Mouse (Mus musculus) induced T-regulatory cell, adult 2 months (primary cell): Measurements from ENCODE around the gene Gpc3.
"Not testable (repeated sequence)": the region's sequence is repeated elsewhere in the genome, so short reads cannot be mapped to it uniquely, and the experiment has no call there.

Experiments
- DNase-seq: peaks from one replicate; pipeline ENCODE4 v3.0.0-alpha.2; 2012; ENCODE audit warnings: low read depth

Gene Gpc3

DNA sequence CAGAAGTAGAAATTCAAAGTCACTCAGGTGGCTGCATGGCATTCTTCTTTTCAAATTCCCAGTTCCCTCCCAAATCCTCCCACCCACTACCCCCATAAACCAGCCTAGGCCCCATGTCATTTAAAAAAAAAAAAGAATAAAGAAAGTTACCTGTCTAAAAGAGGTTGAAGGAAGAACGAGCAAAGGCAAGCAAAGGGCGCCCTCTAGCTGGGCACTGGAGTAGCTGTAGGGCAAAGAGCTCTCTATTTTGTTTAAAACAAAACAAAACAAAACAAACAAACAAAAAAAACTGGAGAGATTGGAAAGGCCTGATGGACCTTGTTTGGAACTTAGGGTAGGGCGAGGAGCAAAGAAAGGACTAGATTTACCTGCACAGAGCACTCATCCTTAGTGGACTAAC lies 238.6 kb downstream of the Gpc3 start:
- DNase-seq: no peak

GRCm38 (mm10) chrX:52374209-52374608 lies 239.5 kb downstream of the Gpc3 start:
- DNase-seq: no peak

- DNase-seq: no peak
These were observed 241.3 kb downstream of the Gpc3 start for GRCm38 (mm10) chrX:52372436-52372835.

DNA sequence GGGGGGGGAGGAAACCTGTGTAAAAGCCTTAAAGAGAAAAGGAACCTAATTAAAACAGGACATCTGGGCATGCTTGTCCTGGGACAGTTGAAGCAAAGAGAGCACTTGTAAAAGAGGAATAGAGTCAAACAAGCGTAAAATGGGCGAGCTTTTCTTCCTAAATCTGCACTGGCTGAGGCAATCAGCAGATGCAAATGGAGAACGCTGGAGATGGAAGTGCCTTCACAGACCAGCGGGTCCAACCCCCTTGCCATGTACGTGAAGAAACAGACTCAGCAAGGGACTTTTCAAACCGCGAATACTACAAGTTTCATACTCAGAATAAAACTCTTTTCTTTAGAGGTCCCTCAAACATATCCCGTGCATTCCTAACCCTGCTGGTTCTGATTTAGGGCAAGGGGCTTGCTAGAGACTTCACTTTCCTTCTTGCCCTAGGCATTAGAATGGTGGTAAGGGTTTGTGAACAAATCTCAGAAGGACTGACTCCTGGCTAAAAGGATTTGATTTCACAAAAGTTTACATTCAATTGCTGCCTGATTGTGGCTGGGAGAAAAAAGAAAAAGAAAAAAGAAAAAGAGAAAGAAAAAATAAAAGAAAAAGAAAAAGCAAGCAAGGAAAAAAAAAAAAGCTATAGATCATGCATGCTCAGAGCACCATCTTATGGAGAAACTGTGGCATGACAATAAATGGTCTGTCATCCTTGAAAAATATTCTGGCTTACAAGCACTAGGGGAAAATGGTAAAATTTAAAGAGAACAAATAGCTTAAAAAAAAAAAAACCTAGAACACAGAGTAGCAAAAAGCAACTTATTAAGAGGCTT lies 243.6 kb downstream of the Gpc3 start:
- no peak for DNase-seq

GRCm38 (mm10) chrX:52369304-52369937 lies 244.3 kb downstream of the Gpc3 start:
- DNase-seq: no peak

GRCm38 (mm10) chrX:52366826-52367225 lies 246.9 kb downstream of the Gpc3 start:
- no peak for DNase-seq

DNA sequence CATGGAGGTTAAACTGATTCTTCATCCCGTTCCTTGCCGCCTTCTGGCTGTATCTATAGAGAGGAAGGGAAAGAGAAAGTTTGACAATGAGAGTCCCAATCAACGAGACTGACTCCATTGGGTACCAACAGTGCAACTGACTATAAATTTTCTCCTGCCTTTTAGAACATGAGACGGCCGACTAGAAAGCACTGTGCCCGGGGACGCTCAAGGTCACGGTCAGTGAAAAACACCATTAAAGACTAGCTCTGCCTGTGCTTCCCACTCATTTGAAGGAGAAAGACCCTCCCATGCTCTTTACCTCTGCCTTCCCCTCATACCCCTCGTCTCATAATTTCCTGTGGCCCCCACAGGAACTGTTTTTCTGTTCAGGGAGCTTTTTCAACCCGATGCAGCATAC lies 248.0 kb downstream of the Gpc3 start:
- DNase-seq: no peak

- no peak for DNase-seq
These were observed 251.3 kb downstream of the Gpc3 start for GRCm38 (mm10) chrX:52362241-52363011.

DNA sequence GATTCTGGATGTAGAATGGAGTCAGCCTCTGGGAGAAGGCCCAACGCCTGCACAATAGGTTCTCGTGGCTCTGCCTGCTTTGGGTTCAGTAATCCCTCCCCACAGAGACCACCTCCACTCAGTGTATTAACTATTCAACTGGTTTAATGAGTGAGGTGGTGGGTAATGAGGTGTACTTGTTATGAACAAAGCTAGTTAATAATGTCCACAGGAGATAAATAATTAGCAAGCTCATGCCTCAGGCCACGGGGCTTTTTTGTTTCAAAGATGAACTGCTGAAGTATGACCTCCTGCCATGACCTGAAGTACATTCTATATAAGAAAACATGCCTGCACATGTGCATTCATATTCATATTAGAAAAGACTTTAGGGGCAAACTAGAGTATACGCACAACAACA lies 260.8 kb downstream of the Gpc3 start:
- DNase-seq: no peak

DNA sequence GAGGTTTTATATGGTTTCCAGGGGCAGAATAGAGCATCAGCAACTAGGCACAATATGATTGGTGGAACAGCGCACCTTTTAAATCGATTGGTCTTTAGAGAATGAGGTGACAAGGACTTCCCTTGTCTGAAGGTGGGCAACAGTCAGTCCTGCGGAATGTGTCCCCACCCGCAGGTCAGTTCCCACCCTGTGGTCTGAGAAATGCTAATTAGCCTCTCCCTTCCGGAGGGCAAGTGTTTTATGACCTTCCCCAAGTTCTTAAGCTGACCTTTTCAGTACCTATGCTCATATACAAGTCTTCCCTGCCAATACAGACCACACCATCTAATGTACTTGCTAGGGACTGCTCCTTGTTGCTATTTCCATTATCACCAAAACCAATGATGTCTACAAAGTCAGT lies 263.1 kb downstream of the Gpc3 start:
- DNase-seq: not testable (repeated sequence)

DNA sequence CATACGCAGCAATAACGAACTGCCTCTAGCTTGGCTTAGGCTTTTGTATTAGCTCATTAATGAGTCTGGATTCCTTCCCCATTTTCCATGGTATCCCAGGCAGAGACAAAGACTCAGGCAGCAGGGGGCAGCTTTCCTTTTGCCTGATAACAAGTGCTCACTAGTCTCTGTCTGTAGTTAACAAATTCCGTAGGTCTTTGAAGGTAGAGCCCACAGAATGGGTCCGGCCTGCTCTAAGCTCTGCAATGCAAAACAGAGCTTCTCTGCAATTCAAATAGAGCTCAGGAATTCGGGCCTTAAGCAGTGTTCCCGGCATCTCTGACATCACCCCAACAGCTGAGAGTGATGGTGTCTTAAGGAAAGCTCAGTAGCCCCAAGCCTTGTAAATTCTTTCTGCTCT lies 265.0 kb downstream of the Gpc3 start:
- DNase-seq: no peak

GRCm38 (mm10) chrX:52344018-52344417 lies 269.7 kb downstream of the Gpc3 start:
- DNase-seq: no peak

- no peak for DNase-seq
These were observed 273.5 kb downstream of the Gpc3 start for GRCm38 (mm10) chrX:52340251-52340650.

GRCm38 (mm10) chrX:52321791-52322190 lies 292.0 kb downstream of the Gpc3 start:
- DNase-seq: no peak

- no peak for DNase-seq
These were observed 293.1 kb downstream of the Gpc3 start for GRCm38 (mm10) chrX:52320653-52321052.

GRCm38 (mm10) chrX:52310976-52311375 lies 302.8 kb downstream of the Gpc3 start:
- DNase-seq: no peak

DNA sequence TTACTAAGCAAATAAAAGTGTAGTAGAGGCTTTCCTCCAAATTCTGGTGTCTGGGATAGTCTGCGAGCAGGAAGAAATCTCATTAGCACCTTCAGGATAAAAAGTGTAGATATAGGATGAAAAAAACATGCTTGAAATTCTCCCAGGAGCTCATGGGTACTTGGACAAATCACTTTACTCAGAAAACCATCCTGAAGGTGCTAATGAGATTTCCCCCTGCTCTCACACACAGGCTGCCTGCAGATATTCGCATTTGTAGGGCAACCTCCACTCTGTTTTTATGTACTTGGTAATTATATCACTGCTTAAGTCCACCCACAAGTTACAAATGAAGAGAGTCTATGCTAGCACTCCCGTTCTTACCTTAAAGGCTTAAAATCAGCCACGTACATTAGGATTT lies 308.5 kb downstream of the Gpc3 start:
- DNase-seq: no peak

DNA sequence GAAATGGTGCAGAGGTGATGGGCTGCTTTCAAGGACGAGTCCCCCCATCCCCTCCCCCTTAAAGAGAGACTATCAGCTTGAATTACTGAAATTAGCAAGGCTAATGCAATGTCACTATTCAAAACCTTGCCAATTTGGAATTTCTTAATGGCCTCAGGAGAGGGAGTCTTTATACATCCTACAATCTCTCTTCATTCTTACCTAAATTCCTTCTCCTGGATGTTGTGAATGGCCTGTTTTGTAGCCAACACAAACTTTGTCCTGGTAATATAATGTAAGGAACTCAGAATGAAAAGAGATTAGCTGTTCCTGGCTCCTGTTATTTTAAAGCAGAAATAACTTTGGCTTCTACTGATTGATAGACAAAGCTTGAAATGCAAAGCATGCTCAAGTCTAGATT lies 325.0 kb downstream of the Gpc3 start:
- no peak for DNase-seq

DNA sequence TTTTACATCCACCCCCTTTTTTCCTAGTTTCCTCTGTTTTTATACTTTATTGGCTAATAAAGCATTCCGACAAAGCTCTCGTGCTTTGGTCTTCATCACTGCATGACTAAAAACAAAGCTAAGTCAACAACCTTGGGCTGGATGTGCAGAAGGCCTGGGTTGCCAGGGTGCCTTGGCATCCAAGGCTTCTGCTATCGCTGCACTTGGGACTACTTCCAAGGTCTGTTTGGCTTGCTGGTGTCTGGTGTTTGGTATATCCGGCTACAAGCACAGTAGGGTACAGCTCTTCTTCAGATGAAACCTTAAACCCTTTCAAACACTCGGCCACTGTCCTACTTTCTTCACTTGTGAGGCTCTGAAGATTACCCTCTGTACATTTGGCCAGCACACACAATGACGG lies 325.8 kb downstream of the Gpc3 start:
- DNase-seq: no peak

DNA sequence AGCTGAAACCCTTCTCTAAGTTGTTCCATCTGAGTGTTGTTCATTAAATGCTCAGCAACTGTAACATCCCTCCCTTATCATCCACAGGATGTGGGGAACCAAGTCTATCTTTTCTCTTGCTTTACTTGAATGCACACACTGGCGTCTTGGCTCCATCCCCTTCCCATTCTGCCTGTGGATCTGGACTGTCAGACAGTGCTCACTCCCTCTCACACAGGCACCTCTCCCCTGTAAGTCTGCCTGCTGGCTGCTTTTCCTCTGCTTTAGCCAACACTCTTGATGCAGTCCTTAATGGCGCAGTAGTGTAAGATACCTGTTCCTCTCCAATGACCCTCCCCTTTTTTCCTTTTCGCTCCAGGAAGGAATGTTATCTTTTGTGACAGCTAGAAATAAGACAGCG lies 331.7 kb downstream of the Gpc3 start:
- no peak for DNase-seq

GRCm38 (mm10) chrX:52281103-52281900 lies 332.4 kb downstream of the Gpc3 start:
- DNase-seq: no peak

DNA sequence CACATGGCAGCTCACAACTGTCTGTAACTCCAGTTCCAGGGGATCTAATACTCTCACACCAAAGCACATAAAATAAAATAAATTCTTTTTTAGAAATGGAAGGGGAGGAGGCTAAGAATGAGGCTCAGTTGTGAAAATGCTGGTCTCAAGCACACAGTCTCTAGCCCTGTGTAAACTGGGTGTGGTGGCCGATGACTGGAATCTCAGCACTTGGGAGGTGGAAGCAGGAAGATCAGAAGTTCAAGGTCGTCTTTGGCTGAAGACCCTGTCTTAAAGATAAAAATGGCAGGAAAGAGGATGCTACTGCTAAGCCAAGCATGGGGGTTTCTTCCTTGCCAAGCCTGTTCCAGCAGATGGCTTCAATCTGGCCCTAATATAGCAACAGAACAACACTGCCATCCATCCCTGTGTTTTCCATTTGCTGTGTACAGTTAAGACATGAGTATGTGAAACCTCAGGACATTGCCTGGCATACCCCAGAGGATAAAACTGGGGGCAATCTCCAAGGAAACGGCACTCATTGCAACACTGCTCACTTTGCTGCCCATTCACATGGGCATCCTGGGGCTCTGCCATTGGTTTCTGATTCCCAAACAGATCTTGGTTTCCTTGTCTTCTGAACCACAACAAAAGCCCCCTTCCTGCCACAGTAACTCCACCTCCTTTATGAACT lies 334.9 kb downstream of the Gpc3 start:
- no peak for DNase-seq
